Mouse (Mus musculus): ENCODE measurements around the gene Trip10. TPM values are rescaled to one million over a fixed set of nuclear protein-coding genes. Genes with fewer than 3 reads are reported as not detected.

Gene Trip10
- polyA plus RNA-seq, 1 experiment: 15.4 TPM

- Histone ChIP-seq H3K4me1 (ENCODE audit: control insufficient read depth, insufficient read depth, low read length) (peaks cover 3% of the 10 kb centered on the region; the same call in 1 of the 2 replicates), H3K27ac (ENCODE audit: control insufficient read depth, insufficient read depth, low read depth, low read length, poor library complexity) (no peak overlapping the region), H3K4me3 (replicated peaks; ENCODE audit: control insufficient read depth, low read depth, low read length) (no peak overlapping the region)
- 88% methylated on average over 6 of the region's 6 CpGs for WGBS
- no peak for TF ChIP-seq POLR2A (IDR thresholded peaks at IDR 0.05; ENCODE audit: borderline replicate concordance, control insufficient read depth, low read depth, low read length)
- no peak for TF ChIP-seq CTCF (IDR thresholded peaks at IDR 0.05; ENCODE audit: control insufficient read depth, insufficient read depth, low read length)
Observed at GRCm38 (mm10) chr17:57253306-57253705, 4.1 kb downstream of the Trip10 start.

- H3K27ac ChIP-seq (ENCODE audit: control insufficient read depth, insufficient read depth, low read depth, low read length, poor library complexity): no peak overlapping the region
- WGBS: 91% methylated on average over 14 of the region's 14 CpGs
- no peak for TF ChIP-seq POLR2A (IDR thresholded peaks at IDR 0.05; ENCODE audit: borderline replicate concordance, control insufficient read depth, low read depth, low read length)
- TF ChIP-seq CTCF (IDR thresholded peaks at IDR 0.05; ENCODE audit: control insufficient read depth, insufficient read depth, low read length): no peak
- H3K4me1 ChIP-seq (ENCODE audit: control insufficient read depth, insufficient read depth, low read length): no peaks in the 10 kb centered on the region
- no peak overlapping the region for H3K4me3 ChIP-seq (replicated peaks; ENCODE audit: control insufficient read depth, low read depth, low read length)
Observed at GRCm38 (mm10) chr17:57255354-57255753, 6.1 kb downstream of the Trip10 start.

- 90% methylated on average over 22 of the region's 22 CpGs for WGBS
- no peak overlapping the region for H3K4me3 ChIP-seq (replicated peaks; ENCODE audit: control insufficient read depth, low read depth, low read length)
- H3K27ac ChIP-seq (ENCODE audit: control insufficient read depth, insufficient read depth, low read depth, low read length, poor library complexity): no peak overlapping the region
- no peaks in the 10 kb centered on the region for H3K4me1 ChIP-seq (ENCODE audit: control insufficient read depth, insufficient read depth, low read length)
- no peak for TF ChIP-seq POLR2A (IDR thresholded peaks at IDR 0.05; ENCODE audit: borderline replicate concordance, control insufficient read depth, low read depth, low read length)
Observed at GRCm38 (mm10) chr17:57256921-57257485, 7.7 kb downstream of the Trip10 start.

GRCm38 (mm10) chr17:57258191-57258590, 8.9 kb downstream of the Trip10 start:
- no peak overlapping the region for H3K4me3 ChIP-seq (replicated peaks; ENCODE audit: control insufficient read depth, low read depth, low read length)
- TF ChIP-seq POLR2A (IDR thresholded peaks at IDR 0.05; ENCODE audit: borderline replicate concordance, control insufficient read depth, low read depth, low read length) (no peak), CTCF (IDR thresholded peaks at IDR 0.05; ENCODE audit: control insufficient read depth, insufficient read depth, low read length) (no peak)
- no peaks in the 10 kb centered on the region for H3K4me1 ChIP-seq (ENCODE audit: control insufficient read depth, insufficient read depth, low read length)
- no peak overlapping the region for H3K27ac ChIP-seq (ENCODE audit: control insufficient read depth, insufficient read depth, low read depth, low read length, poor library complexity)
- 83% methylated on average over 3 of the region's 3 CpGs for WGBS

- no peaks in the 10 kb centered on the region; the same call in 1 of the 2 replicates for H3K4me1 ChIP-seq (ENCODE audit: control insufficient read depth, insufficient read depth, low read length)
- H3K4me3 ChIP-seq (replicated peaks; ENCODE audit: control insufficient read depth, low read depth, low read length): no peak overlapping the region
- no peak overlapping the region for H3K27ac ChIP-seq (ENCODE audit: control insufficient read depth, insufficient read depth, low read depth, low read length, poor library complexity)
- TF ChIP-seq CTCF (IDR thresholded peaks at IDR 0.05; ENCODE audit: control insufficient read depth, insufficient read depth, low read length) (no peak), POLR2A (IDR thresholded peaks at IDR 0.05; ENCODE audit: borderline replicate concordance, control insufficient read depth, low read depth, low read length) (no peak)
- WGBS: 87% methylated on average over 8 of the region's 8 CpGs
Observed at GRCm38 (mm10) chr17:57259742-57260141, 10.5 kb downstream of the Trip10 start.

GRCm38 (mm10) chr17:57260351-57260750, 11.1 kb downstream of the Trip10 start:
- H3K27ac ChIP-seq (ENCODE audit: control insufficient read depth, insufficient read depth, low read depth, low read length, poor library complexity): no peak overlapping the region
- H3K4me3 ChIP-seq (replicated peaks; ENCODE audit: control insufficient read depth, low read depth, low read length): no peak overlapping the region
- TF ChIP-seq CTCF (IDR thresholded peaks at IDR 0.05; ENCODE audit: control insufficient read depth, insufficient read depth, low read length) (no peak), POLR2A (IDR thresholded peaks at IDR 0.05; ENCODE audit: borderline replicate concordance, control insufficient read depth, low read depth, low read length) (no peak)
- 86% methylated on average over 9 of the region's 9 CpGs for WGBS
- H3K4me1 ChIP-seq (ENCODE audit: control insufficient read depth, insufficient read depth, low read length): no peaks in the 10 kb centered on the region; the same call in 1 of the 2 replicates

GRCm38 (mm10) chr17:57261286-57261685, 12.0 kb downstream of the Trip10 start:
- TF ChIP-seq CTCF (IDR thresholded peaks at IDR 0.05; ENCODE audit: control insufficient read depth, insufficient read depth, low read length): no peak
- no peak for TF ChIP-seq POLR2A (IDR thresholded peaks at IDR 0.05; ENCODE audit: borderline replicate concordance, control insufficient read depth, low read depth, low read length)
- 82% methylated on average over 4 of the region's 4 CpGs for WGBS
- peaks cover 2% of the 10 kb centered on the region; the same call in 1 of the 2 replicates for H3K4me1 ChIP-seq (ENCODE audit: control insufficient read depth, insufficient read depth, low read length)
- H3K27ac ChIP-seq (ENCODE audit: control insufficient read depth, insufficient read depth, low read depth, low read length, poor library complexity): no peak overlapping the region
- no peak overlapping the region for H3K4me3 ChIP-seq (replicated peaks; ENCODE audit: control insufficient read depth, low read depth, low read length)

- no peak for TF ChIP-seq CTCF (IDR thresholded peaks at IDR 0.05; ENCODE audit: control insufficient read depth, insufficient read depth, low read length)
- no peak for TF ChIP-seq POLR2A (IDR thresholded peaks at IDR 0.05; ENCODE audit: borderline replicate concordance, control insufficient read depth, low read depth, low read length)
- Histone ChIP-seq H3K4me1 (ENCODE audit: control insufficient read depth, insufficient read depth, low read length) (peaks cover 2% of the 10 kb centered on the region; the same call in 1 of the 2 replicates), H3K4me3 (replicated peaks; ENCODE audit: control insufficient read depth, low read depth, low read length) (no peak overlapping the region), H3K27ac (ENCODE audit: control insufficient read depth, insufficient read depth, low read depth, low read length, poor library complexity) (no peak overlapping the region)
- 38% methylated on average over 1 of the region's 1 CpGs for WGBS
Observed at GRCm38 (mm10) chr17:57261796-57262195, 12.5 kb downstream of the Trip10 start.
